Mouse (Mus musculus): ENCODE data around the gene Chl1. TPM values are rescaled to one million over a fixed set of nuclear protein-coding genes. Genes with fewer than 3 reads are reported as not detected.
A peak's percentile ranks its signal among the peaks of the same experiment; 100 is the strongest.

Chl1 gene
- polyA plus RNA-seq, 1 experiment, result 34.7 TPM

- TF ChIP-seq CTCF (IDR thresholded peaks at IDR 0.05; ENCODE audit: extremely low read depth, insufficient read depth, low read length), result no peak
- TF ChIP-seq POLR2A (IDR thresholded peaks at IDR 0.05; ENCODE audit: extremely low read depth, insufficient read depth, low read length), result peak; percentile 27; the same call in 1 of the 2 replicates
- Histone ChIP-seq H3K4me3 (ENCODE audit: insufficient read depth, low read length) (peak overlapping the region; percentile 73), H3K4me1 (ENCODE audit: control insufficient read depth, insufficient read depth, low read length) (no peaks in the 10 kb centered on the region; the same call in 1 of the 2 replicates), H3K27ac (ENCODE audit: insufficient read depth, low read length) (peak overlapping the region; percentile 77)
Measured at GRCm38 (mm10) chr6:103511290-103511971, 1.0 kb downstream of the Chl1 start.

- peak overlapping the region; percentile 77 for H3K27ac ChIP-seq (ENCODE audit: insufficient read depth, low read length)
- no peaks in the 10 kb centered on the region; the same call in 1 of the 2 replicates for H3K4me1 ChIP-seq (ENCODE audit: control insufficient read depth, insufficient read depth, low read length)
- H3K4me3 ChIP-seq (ENCODE audit: insufficient read depth, low read length), result peak overlapping the region; percentile 73
- TF ChIP-seq CTCF (IDR thresholded peaks at IDR 0.05; ENCODE audit: extremely low read depth, insufficient read depth, low read length) (no peak), POLR2A (IDR thresholded peaks at IDR 0.05; ENCODE audit: extremely low read depth, insufficient read depth, low read length) (peak; percentile 88)
Measured at GRCm38 (mm10) chr6:103511972-103512565, 1.7 kb downstream of the Chl1 start.

DNA sequence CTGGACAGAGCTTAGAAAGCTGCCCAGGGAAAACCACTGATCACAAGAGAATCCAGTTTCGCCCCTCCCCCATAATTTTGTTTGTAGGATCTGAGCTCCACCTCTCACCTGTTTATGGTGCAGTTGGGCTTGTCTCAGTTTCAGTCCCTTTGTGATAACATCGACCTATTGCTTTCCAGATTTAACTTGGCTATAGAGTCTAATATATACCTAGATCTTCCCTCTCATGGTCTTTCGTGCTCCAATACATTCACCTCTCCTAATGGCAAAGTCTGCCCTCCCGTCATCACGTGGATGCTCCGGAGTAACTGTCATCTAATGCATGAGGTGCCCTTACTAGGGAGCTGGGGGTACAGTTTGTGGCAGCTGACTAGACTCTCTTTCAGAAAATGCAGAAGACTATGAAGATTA lies 2.5 kb downstream of the Chl1 start:
- no peak for TF ChIP-seq CTCF (IDR thresholded peaks at IDR 0.05; ENCODE audit: extremely low read depth, insufficient read depth, low read length)
- no peak for TF ChIP-seq POLR2A (IDR thresholded peaks at IDR 0.05; ENCODE audit: extremely low read depth, insufficient read depth, low read length)
- H3K4me1 ChIP-seq (ENCODE audit: control insufficient read depth, insufficient read depth, low read length), result peaks cover 2% of the 10 kb centered on the region; the same call in 1 of the 2 replicates

DNA sequence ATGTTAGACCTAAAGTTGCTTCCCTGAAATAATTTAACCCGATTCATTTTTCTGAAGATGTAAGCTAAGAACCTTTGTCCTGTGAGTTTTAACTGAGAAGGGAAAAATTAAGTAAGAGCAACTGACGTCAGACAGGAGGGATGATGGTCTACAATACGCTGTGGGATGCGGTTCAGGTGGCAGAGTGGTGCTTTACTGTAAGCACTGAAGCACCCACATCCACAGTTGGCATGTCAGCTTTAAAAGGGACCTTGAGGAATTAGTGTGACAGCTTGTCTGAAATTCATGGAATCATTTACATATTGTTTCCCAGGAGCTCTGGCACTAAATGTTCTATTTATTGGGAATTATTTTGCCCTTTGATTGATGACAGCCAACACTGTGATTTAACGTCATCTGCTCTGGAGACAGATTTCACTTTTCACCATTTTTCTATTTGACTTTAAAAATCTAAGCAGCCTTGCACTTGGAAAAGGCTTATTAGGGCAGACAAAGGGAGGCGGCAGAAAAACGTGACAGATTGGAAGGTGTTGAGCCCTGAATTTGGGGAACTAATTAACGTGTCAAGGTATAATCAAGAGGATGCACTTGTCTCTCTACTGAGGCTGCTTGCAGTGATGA lies 3.3 kb downstream of the Chl1 start:
- Histone ChIP-seq H3K4me1 (ENCODE audit: control insufficient read depth, insufficient read depth, low read length) (peaks cover 2% of the 10 kb centered on the region; the same call in 1 of the 2 replicates), H3K4me3 (ENCODE audit: insufficient read depth, low read length) (peak overlapping the region; percentile 73), H3K27ac (ENCODE audit: insufficient read depth, low read length) (no peak overlapping the region)
- TF ChIP-seq POLR2A (IDR thresholded peaks at IDR 0.05; ENCODE audit: extremely low read depth, insufficient read depth, low read length) (no peak), CTCF (IDR thresholded peaks at IDR 0.05; ENCODE audit: extremely low read depth, insufficient read depth, low read length) (no peak)

More for the DNA sequence above, 2.5 kb downstream of the Chl1 start:
- no peak overlapping the region for H3K27ac ChIP-seq (ENCODE audit: insufficient read depth, low read length)
- H3K4me3 ChIP-seq (ENCODE audit: insufficient read depth, low read length), result peak overlapping the region; percentile 73

GRCm38 (mm10) chr6:103514346-103514745 lies 4.0 kb downstream of the Chl1 start:
- Histone ChIP-seq H3K27ac (ENCODE audit: insufficient read depth, low read length) (no peak overlapping the region), H3K4me3 (ENCODE audit: insufficient read depth, low read length) (no peak overlapping the region; the same call in 1 of the 2 replicates)
- TF ChIP-seq CTCF (IDR thresholded peaks at IDR 0.05; ENCODE audit: extremely low read depth, insufficient read depth, low read length) (no peak), POLR2A (IDR thresholded peaks at IDR 0.05; ENCODE audit: extremely low read depth, insufficient read depth, low read length) (no peak)

GRCm38 (mm10) chr6:103514756-103515155 lies 4.4 kb downstream of the Chl1 start:
- Histone ChIP-seq H3K4me1 (ENCODE audit: control insufficient read depth, insufficient read depth, low read length) (peaks cover 2% of the 10 kb centered on the region; the same call in 1 of the 2 replicates), H3K27ac (ENCODE audit: insufficient read depth, low read length) (no peak overlapping the region), H3K4me3 (ENCODE audit: insufficient read depth, low read length) (no peak overlapping the region)
- TF ChIP-seq POLR2A (IDR thresholded peaks at IDR 0.05; ENCODE audit: extremely low read depth, insufficient read depth, low read length), result no peak
- no peak for TF ChIP-seq CTCF (IDR thresholded peaks at IDR 0.05; ENCODE audit: extremely low read depth, insufficient read depth, low read length)

More at GRCm38 (mm10) chr6:103514346-103514745, 4.0 kb downstream of the Chl1 start:
- H3K4me1 ChIP-seq (ENCODE audit: control insufficient read depth, insufficient read depth, low read length), result peaks cover 2% of the 10 kb centered on the region; the same call in 1 of the 2 replicates

DNA sequence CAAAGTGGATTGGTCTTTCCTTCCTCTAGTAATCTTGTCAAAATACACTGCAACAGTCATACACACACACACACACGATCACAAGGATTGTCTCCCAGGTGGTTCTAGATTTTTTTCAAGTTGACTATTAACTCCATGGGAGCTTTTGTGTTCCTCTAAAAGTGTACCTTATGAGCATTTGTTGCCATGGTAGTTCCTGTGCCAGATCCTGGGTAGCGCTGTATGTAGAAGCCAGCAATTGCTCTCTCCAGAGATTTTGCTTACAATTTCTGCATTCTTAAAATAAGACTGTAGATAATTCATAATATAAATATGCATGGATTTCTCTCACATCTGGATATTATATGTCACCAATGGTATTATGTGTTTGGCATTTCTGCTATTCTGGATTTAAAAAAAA lies 9.2 kb downstream of the Chl1 start:
- Histone ChIP-seq H3K4me3 (ENCODE audit: insufficient read depth, low read length) (no peak overlapping the region), H3K27ac (ENCODE audit: insufficient read depth, low read length) (no peak overlapping the region), H3K4me1 (ENCODE audit: control insufficient read depth, insufficient read depth, low read length) (peaks cover 2% of the 10 kb centered on the region; the same call in 1 of the 2 replicates)
- TF ChIP-seq CTCF (IDR thresholded peaks at IDR 0.05; ENCODE audit: extremely low read depth, insufficient read depth, low read length), result no peak
- no peak for TF ChIP-seq POLR2A (IDR thresholded peaks at IDR 0.05; ENCODE audit: extremely low read depth, insufficient read depth, low read length)

GRCm38 (mm10) chr6:103525326-103526024 lies 15.1 kb downstream of the Chl1 start:
- H3K4me1 ChIP-seq (ENCODE audit: control insufficient read depth, insufficient read depth, low read length), result peaks cover 6% of the 10 kb centered on the region; the same call in 1 of the 2 replicates
- TF ChIP-seq POLR2A (IDR thresholded peaks at IDR 0.05; ENCODE audit: extremely low read depth, insufficient read depth, low read length) (no peak), CTCF (IDR thresholded peaks at IDR 0.05; ENCODE audit: extremely low read depth, insufficient read depth, low read length) (no peak)
- H3K27ac ChIP-seq (ENCODE audit: insufficient read depth, low read length), result no peak overlapping the region

More at GRCm38 (mm10) chr6:103525326-103526024, 15.1 kb downstream of the Chl1 start:
- H3K4me3 ChIP-seq (ENCODE audit: insufficient read depth, low read length), result no peak overlapping the region
